Mouse (Mus musculus): ENCODE data around the gene Tsc22d1.

GRCm38 (mm10) chr14:76544136-76544535 is 129.4 kb downstream of the Tsc22d1 start:
- TF ChIP-seq GATA1 (IDR thresholded peaks at IDR 0.05; ENCODE audit: borderline replicate concordance, low read length) (no peak), FLI1 (IDR thresholded peaks at IDR 0.05; ENCODE audit: low read length) (no peak)
